Mouse (Mus musculus) spleen, adult 18-20 months (tissue): ENCODE data around the gene Fam126a.

Experiments used
- DNase-seq, 2 experiments: peaks; one replicate each; pipeline ENCODE4 v3.0.0; 2022; ENCODE audit warnings: mixed read lengths in 2 of 2

Gene Fam126a

DNA sequence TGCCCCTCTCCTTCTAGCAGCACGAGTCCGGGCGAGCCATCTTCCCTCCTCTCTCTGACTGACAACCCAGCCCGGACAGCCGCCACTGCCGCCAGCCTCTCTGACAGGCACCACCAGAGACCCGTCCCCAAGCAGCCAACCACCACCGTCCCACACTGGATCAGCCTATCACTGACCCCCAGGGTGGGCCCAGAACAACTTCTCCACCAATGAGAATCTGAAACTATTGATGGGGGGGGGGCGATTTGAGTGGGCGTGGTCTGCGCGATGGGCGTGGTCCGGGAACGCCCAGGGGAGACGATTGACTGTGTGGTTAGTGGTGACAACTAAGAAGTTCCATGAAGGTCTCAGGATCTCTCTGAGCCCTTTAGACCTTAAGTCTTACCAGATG lies at the start of gene Fam126a:
TSS of gene Fam126a (minus strand) at position 112 of the 391 bp plus-strand sequence.
- peak; percentile 83 to 93 for DNase-seq

DNA sequence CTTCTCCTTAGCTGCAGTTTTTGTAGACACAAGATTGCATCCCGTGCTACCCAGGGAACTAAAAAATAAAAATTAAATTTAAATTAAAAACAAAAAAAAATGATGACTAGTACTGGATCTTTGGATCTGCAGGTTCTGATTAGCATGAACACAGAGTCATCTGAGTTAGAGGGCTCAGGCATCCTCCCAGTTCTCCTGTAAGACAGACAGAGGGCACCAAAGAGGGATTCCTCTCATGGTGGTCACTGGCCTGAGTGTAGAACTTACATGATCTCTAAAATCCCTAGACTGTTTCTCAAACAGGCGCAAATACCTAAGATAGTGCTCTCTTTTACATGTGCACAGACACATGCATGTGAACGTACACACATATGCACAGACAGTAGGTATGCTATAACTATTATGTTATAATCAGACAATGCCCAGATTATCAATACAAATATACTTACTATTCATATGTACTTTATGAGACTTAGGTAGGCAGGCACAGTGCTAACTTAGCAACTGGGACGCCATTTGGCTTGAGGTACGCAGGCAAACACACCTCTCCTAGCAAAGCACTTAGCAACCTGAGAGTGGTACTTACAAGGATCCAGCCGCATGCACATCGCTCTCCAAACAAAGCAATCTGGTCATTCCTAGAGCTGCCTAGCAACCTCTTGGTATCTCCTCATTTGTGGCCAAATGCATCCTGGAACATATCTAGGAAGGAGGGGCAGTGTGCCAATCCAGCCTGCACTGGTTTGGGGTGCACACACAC lies 48.1 kb upstream of the Fam126a start:
- no peak for DNase-seq

DNA sequence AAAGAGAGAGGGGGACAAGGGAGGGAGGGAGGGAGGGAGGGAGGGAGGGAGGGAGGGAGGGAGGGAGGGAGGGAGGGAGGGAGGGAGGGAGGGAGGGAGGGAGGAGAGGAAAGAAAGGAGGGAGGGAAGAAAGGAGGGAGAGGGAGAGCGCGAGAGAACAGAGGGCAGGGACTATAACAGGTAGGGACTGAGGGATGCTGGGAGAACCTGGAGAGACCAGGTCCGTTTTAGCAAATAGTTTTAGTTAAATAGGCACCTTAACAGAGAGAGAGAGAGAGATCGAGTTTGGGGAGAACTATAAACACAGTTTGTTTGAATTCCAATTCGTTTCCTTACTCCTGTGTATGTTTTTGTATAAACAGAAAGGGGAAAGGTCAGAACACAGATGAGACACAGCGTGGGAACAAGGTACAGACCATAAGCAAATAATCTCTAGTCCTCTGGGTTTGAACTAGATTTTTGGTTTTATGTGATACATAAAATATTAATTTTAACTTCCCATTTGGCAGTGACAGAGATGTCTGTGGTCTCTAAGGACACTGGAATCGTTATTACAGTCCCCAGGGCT lies 47.3 kb upstream of the Fam126a start:
- no peak for DNase-seq

DNA sequence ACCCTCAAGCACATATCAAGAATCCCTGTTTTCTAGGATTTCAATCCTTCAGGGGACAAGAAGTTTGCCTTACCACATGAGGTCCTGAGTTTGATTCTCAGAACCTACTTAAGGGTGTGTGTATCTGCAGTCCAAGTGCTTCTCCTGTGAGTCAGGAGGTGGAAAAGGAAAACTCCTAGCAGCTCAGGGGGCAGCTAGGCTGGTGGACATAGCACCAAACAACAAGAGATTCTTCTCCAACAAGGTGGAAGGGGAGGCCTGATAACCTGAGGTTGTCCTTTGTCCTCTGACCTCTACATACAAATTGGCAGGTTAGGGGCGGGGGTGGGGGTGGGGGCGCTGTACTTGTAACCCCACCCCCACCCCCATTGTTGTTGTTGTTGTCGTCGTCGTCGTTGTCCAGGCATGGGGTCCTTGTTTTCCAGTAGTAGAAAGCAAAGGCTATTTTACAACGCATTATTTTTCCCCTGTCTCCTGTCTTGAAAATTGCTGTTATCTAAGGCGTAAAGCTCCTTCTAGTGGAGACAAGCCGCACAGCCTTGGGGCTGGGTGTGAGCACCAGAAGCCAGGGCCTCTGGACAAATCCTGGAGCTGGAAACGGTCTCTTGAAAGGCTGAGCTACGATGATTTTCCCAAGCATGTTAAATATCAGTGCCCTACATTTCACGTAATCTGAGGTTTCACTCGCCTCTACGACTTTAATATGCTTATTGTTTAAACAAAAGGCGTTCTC lies 46.7 kb upstream of the Fam126a start:
- peak; percentile 33 to 52 for DNase-seq

DNA sequence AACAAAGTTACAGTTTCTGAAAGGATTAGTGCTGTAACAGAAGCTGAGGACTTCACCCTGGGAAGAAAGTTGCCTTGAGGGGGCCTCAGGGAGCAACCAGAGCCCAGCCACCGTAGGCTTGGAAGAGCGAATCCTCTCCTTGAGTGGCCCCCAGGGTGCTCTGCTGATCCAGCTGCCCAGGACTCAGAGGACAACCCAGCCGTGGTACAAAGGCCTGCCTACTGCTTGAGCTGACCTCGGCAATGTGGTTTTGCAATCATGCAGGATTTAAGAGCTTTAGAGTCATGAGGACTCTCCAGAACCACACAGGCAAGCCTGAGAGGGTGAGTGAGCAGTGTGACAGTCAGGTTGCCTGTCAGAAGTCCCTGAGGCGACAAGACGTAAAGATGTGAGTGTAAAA lies 41.5 kb upstream of the Fam126a start:
- DNase-seq = no peak

DNA sequence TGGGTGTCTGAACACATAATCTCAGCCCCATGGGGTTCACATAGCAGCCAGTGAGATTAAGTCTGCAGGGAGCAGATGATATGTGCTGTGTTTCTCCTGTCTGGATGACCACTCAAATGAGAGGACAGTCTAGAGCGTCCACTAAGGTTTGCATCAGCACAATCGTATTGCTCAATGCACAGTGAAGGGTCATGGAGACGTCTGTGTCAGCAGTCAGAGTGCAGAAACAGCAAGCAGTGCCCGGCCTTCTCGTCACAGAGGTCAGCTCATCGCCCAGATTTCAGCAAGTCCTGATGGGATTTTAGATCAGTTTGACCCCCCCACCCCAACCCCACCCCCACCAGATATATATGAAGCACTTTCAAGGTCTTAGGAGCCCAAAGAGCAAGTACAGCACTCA lies 38.5 kb upstream of the Fam126a start:
- no peak for DNase-seq

DNA sequence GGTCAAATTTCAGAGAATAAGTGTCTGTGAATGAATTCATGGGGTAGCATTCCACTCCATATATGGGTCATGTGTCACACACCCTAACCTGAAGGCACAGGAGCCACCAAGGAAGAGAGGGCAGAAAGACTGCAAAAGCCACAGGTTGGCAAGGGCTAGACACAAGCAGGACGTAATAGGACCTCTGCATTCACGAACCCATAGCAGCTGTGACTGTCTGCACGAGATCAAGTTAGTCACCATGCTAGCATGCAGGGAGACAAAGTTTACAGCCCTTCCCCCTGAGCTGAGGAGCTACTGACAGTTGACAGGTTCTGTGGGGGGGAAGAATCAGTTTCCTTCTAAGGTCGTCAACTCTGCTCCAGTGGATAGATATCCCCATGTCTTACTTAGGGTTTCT lies 33.1 kb upstream of the Fam126a start:
- DNase-seq = no peak

DNA sequence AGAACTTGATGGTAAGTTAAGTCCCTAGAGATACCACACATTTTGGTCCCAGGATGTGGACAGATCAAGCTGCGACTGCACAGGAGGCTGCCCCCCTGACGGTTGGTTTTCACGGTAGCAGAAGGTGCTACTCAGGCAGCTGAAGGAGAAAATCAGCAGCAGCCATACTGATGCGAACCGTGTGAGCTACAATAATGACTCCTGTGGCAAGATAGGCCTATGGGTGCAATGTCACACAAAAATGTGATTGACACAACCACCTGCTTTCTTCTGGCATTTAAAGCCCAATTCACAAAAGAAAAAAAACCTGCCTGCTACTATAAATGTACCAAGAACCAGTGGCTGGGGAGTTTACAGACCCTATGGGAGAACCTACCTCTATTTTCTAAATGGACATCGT lies 32.5 kb upstream of the Fam126a start:
- no peak for DNase-seq

DNA sequence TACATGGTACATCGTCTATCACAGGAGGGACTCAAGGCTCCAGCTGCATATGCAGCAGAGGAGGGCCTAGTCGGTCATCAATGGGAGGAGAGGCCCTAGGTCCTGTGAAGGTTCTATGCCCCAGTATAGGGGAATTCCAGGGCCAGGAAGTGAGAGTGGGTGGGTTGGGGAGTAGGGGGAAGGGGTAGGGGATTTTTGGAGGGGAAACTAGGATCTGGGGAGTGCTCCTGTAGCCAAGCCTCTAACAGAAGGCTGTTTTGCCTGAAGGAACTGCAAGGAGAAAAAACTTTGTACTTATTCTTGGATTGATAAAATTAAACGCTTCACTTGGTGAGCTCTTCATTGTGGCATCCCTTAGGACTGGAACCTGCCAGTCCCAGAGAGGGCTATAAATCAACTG lies 30.5 kb upstream of the Fam126a start:
- no peak for DNase-seq

DNA sequence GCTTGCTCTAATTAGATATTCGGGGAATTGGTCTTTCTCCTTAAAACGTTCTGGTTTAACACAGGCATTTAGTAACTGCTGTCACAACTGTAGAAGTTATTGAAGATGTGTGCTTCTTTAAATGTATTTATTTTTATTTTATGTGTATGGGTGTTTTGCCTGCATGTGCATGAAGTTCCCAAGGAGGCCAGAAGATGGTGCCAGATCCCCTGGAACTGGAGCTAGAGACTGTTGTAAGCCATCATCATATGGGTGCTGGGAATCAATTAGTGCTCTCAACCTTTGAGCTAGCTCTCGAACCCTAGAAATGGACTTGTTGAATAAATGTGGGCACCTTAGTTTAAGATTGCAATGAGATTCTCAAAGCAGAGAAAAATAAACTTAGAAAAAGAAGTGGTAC lies 27.1 kb upstream of the Fam126a start:
- no peak for DNase-seq

DNA sequence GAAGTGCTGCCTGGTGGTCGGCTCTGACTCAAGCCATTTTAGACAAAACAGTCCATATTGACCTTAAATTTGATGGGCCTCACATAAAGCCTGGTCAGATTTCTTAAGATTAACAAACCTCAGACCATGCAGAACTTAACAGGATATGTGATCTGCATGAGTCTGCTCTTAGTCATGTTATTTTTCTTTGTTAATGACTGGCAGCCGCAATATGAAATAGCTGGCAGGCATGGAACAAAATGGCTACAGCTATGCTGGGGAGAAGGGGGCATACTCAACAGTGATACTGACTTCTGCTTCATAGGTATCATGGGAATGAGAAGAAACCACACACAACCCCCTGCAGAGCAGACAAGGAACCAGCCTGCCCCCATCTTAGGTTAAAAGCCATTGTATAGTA lies 26.4 kb upstream of the Fam126a start:
- no peak for DNase-seq

DNA sequence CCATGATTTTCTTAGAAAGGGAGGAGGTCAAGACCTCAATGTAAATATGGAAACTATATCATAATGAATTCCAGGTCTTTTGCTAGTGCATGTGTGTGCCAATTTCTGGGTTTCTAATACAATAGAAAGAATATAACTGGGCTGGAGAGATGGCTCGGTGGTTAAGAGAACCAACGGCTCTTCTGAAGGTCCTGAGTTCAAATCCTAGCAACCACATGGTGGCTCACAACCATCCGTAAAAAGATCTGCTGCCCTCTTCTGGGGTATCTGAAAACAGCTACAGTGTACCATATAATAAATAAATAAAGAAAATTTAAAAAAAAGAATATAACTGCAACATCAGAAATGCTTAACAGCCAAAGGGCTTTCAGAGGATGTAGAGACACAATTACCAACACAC lies 23.9 kb upstream of the Fam126a start:
- DNase-seq = no peak

DNA sequence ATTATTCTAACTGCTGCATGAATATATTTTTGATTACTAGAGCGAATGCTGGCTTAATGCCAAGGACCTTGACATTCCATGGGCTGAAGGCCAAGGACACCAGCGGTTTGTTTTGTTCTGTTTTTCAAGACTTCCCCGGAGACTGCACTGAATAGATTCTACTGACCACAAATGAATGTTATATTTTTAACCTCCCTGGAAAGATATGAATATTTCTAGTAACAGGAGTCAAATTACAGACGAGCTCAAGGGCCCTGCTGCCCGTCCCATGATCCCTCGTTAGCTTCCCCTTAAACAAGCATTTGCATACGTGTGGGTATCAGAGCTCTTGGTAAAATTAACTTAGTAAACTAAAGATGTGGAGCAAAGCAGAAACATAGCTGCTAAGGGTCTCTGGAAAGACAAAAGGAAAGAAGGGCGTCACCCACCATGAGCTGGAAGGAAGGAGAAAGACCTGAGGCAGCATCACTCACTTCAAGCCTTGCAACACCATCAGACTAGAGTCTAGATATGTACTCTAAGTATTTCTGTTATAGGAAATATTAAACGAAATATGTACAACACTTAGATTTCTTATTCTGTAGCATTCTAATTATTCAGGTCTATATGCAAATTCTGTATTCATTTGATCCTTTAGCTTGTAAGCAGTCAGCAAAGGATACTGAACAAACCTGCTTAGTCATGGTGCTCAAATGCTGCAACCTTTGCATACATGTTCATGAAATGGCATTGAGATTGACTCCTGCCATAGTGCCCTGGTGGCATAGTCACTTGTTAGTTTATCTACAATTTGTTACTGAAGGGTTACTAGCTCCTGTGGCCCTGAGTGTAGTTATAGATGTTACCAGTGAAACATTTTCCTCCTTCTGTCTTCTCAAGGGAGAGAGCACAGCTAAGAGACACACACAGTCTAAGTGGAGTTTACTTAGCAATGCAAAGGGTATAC lies 23.0 kb upstream of the Fam126a start:
- DNase-seq = no peak

DNA sequence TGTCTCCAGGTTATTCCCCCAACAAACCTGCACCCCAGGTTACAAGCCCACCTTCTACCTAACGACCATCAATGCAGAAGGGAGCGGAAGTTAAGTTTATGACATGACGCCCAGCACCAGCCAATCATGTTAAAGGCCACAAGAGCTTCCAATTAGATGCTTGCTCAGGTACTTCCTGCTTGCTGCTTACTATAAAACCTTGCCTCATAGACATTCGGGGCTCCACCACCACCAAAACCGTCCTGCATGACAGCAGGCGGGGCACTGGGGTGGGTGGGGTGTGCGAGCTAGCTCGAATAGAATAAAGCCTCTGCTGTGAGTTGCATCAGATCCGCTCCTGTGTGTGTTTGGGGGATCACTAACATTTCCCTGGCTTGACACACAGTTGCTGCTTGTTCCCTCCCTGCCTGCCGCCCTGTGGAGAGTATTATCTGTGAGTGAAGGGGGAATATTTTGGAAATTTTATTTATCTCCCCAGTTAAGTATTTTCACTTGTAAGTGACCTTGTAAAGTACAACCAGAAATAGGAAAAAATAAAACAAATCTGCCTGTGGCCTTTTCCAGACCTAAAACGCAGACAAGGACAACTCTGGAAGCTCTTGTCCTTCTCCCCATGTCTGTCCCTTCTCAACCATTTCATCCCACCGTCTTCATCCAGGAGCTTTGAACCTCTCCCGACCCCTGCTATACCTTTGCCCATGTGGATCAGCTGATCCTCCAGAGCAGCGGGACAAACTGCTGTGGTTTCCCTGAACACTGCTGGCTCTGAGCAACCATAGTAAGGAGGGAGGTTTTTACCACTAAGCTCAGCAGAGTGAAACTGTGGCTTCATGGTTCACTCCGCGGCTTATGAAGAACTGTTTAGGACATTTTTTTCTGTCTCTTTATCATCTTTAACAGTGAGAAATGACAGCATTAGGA lies 21.5 kb upstream of the Fam126a start:
- DNase-seq = no peak

DNA sequence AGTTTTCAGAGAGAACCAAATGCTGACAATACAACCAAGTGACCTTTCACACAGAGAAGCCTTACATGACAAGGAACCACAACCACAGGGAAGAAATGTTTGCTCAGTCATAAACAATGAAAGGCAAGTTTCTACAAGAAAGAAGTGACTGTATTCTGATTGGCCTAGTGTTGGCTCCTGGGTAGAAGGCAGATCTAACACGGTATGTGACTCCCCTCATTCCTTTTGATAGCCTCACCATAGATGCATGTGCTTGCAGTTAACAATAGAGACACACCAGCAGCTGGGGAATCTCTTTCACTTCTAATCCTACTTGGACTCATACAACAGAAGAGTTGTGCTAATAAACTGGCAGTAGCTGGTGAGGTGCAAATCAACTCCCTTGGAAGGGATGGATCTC lies 17.3 kb upstream of the Fam126a start:
- no peak for DNase-seq

DNA sequence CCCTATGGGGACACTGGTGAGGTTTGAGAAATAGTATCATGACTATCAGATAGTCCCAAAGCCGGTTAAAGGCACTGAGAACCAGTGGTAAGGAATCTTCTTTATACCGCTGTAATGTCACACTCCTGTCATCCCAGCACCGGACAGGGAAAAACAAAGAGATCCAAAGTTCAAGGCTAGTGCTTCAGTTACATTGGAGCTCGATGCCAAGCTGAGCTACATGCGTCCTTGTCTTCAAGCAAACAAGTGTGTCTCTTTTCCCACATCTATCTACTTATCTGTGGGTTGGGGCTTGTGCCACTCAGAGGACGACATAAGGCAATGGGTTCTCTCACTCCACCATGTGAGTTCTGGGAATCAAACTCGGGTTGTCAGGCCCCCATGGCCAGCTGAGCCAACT lies 16.5 kb upstream of the Fam126a start:
- no peak for DNase-seq

DNA sequence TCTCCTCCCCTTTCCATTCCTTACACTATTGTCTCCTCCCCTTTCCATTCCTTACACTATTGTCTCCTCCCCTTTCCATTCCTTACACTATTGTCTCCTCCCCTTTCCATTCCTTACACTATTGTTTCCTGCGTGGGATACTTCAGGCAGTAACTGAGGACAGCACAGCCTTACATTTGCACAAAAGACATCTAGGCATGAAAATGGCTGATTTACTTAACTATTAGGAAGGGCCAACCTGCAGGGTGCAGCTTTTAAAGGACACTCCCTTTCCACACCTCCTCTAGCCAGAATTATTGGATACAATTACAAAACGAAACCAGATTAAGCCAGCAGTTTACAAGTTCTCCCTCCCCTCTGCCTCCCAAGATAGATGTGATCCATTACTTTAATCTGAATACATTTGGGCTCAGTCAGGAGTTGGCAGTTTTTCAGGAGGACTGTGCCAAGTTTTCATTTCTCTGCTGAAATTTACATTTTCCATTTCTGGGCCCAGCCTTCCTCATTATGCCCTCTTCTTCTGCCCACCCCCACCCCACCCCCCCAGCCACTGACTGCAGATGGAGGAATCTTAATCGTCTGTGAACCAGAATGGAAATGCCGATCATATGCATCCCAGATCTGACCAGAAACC lies 15.6 kb upstream of the Fam126a start:
- no peak for DNase-seq

DNA sequence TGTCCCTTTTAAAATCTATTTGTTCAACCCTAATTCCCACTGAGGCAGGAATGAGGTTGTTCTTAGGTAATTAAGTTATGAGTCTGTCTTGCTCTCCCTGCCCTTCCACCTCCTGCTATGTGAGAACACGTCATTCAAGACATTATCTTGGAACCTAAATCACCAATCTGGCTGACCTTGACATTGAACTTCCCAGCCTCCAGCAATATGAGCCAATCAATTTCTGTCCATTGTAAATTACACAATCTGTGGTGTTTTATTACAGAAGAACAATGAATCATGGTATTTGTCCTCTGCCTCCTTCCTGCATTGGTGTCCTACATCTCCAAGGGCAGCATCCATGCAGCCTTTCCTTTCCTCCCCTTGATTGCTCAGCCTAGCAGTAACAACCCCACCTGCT lies 13.9 kb upstream of the Fam126a start:
- no peak for DNase-seq

DNA sequence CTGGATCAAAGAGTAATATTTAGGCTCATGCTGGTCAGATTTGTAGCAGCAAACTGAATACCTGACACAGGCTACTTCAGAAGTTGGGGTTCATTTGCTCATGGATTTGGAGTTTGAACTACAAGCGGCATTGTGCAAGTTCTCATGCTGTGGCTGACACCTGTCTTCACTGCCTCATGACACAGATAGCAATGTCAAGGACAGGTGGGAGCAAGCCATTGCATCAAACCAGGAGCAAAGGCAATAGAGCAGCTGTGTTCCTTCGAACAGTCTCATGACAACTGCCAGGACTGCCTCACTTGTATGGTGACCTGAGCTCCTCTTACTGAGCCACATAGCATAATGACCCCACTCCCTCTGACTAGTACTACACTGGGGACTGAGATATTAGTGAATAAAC lies 12.9 kb upstream of the Fam126a start:
- no peak for DNase-seq

DNA sequence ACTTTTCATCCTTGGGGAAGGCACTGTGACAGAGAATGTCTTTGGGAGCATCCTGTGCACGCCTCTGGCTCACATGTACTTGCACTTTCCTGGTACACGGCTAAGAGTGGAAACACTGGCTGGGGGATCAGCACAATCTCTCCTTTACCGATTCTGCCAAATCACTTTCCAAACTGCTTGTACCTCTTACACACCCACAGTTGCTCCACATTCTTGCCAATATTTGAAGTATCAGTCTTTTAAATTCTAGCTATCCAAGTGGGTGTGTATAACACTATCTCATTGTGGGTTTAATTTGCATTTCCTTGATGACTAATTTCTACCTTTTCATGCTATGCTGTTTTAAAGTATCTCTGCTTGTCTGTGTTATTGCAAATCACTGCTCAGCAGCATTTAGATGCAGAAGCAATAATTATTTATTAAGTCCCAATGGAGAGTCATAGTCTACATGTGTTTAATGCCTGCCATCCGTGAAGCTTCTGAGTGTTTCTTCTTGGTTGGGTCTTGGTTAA lies 10.9 kb upstream of the Fam126a start:
- DNase-seq = no peak

DNA sequence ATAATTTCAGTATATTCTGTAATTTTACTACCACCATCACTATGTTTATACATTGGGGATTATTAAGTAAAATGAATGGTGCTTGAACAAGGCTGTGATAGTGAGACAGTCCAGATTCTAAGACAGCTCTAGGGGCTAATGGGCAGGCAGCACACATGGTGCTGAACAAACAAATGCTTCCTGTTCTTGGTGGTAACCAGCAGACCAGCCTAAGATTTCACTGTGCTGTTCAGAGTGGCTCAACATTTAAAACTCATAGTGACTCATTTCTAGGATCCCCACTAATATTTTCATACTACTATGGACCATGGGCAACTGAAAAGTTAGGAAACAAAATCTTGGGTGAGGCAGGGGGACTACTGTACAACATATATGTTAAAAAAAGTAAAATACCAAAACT lies 10.1 kb upstream of the Fam126a start:
- DNase-seq = no peak
